Mouse (Mus musculus): ENCODE results near the gene Trim14.

DNA sequence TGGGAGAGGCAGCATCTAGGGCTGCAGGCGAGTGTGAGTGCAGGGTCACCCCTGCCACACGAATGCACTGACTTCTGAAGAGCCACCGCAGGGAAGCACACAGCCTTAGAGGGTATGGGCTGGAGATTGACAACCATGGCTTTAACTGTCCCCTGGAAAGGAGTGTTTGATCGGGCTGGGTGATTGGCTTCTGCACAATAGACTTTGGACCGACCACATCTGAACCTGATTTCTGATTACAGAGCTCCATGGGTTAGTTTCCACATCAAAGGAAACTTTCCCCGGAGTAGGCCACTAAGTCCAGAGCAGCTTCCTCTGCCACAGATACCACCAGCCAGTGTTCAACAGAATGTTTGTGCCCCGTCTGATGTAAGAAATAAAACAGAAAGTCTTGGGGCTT is 6.2 kb downstream of the Trim14 start:
- TF ChIP-seq GATA1 (IDR thresholded peaks at IDR 0.05; ENCODE audit: low read length) (no peak), TAL1 (IDR thresholded peaks at IDR 0.05; ENCODE audit: low read length) (no peak)
